Mouse (Mus musculus) lung, adult 2 months (tissue): ENCODE data around the gene Celf5.

Source experiments
- CTCF ChIP-seq: fragments of 200-500 bp; IDR thresholded peaks from 2 replicates; pipeline ENCODE4 v1.5.1; 2011; ENCODE audit warnings: mild to moderate bottlenecking, low read length, control low read depth; ENCODE audit not compliant: insufficient read depth
- POLR2A ChIP-seq: fragments of 200-500 bp; IDR thresholded peaks from 2 replicates; pipeline ENCODE4 v1.6.1; 2011; ENCODE audit warnings: low read depth, mild to moderate bottlenecking, control low read depth, low read length, borderline replicate concordance; ENCODE audit errors: extremely low read depth

DNA sequence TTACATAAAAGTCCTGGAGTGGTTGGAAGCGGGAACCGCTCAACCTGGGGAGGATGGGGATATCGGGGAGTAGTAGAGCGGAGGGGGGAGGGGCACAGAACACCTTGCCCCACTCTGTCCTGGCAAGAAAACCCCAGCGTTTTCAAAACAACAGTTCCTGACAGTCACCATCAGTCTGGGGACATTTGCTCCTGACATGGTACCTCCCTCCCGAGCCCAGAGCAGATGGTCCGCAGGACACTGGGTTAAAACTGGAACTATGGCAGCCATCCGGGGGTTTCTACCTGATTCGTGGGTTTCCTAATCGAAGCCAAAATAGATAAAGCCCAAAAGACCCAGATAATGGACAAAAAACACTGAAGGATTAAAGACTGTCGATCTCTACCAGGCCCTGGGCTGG, 21.6 kb downstream of the Celf5 start:
- no peak for TF ChIP-seq CTCF
- TF ChIP-seq POLR2A, result no peak
